Mouse (Mus musculus): Measurements from ENCODE around the gene Mettl7a1.
"Not testable (repeated sequence)": the region's sequence is repeated elsewhere in the genome, so short reads cannot be mapped to it uniquely, and the experiment has no call there.

Gene Mettl7a1

GRCm38 (mm10) chr15:100341314-100341980, 37.5 kb downstream of the Mettl7a1 start:
- in situ Hi-C loops (cut with MboI, MseI) = loop anchor here (10.0 kb wide), 1 partner anchor 113 kb away; no protein-coding TSS in a partner anchor

- in situ Hi-C loops (cut with MboI, MseI) = loop anchor here (10.0 kb wide), 1 partner anchor 109 kb away; no protein-coding TSS in a partner anchor
Measured at GRCm38 (mm10) chr15:100345484-100345883, 41.5 kb downstream of the Mettl7a1 start.

- in situ Hi-C loops (cut with MboI, MseI) = loop anchor here (10.0 kb wide), 1 partner anchor 108 kb away; no protein-coding TSS in a partner anchor
Measured at GRCm38 (mm10) chr15:100346761-100347160, 42.8 kb downstream of the Mettl7a1 start.

GRCm38 (mm10) chr15:100349496-100349895, 45.6 kb downstream of the Mettl7a1 start:
- in situ Hi-C loops (cut with MboI, MseI) = loop anchor here (10.0 kb wide), 1 partner anchor 105 kb away; no protein-coding TSS in a partner anchor

GRCm38 (mm10) chr15:100351501-100352060, 47.6 kb downstream of the Mettl7a1 start:
- in situ Hi-C loops (cut with MboI, MseI) = loop anchor here (5.0 kb wide), 1 partner anchor 46 kb away; no protein-coding TSS in a partner anchor

GRCm38 (mm10) chr15:100352711-100353250, 48.8 kb downstream of the Mettl7a1 start, which contains the start of the genes Methig1 and Mettl7a2:
Methig1 (plus strand) TSS chr15:100353149.
Mettl7a2 (plus strand) TSS chr15:100353200.
- in situ Hi-C loops (cut with MboI, MseI) = loop anchor here (5.0 kb wide), 1 partner anchor 45 kb away; no protein-coding TSS in a partner anchor

GRCm38 (mm10) chr15:100353399-100353798, 49.5 kb downstream of the Mettl7a1 start:
- in situ Hi-C loops (cut with MboI, MseI) = loop anchor here (5.0 kb wide), 1 partner anchor 44 kb away; no protein-coding TSS in a partner anchor

- in situ Hi-C loops (cut with MboI, MseI) = no loop called here
Measured at GRCm38 (mm10) chr15:100355876-100356275, 51.9 kb downstream of the Mettl7a1 start.

- in situ Hi-C loops (cut with MboI, MseI) = no loop called here
Measured at GRCm38 (mm10) chr15:100364242-100364641, 60.3 kb downstream of the Mettl7a1 start, which contains the start of gene Higd1c. Higd1c (plus strand) TSS chr15:100364542.

GRCm38 (mm10) chr15:100365967-100366366, 62.0 kb downstream of the Mettl7a1 start:
- in situ Hi-C loops (cut with MboI, MseI) = not testable (repeated sequence)

GRCm38 (mm10) chr15:100367119-100367518, 63.2 kb downstream of the Mettl7a1 start:
- in situ Hi-C loops (cut with MboI, MseI) = no loop called here

- in situ Hi-C loops (cut with MboI, MseI) = loop anchor here (5.0 kb wide), 1 partner anchor 43 kb away; the partner anchor contains the start of gene Mettl7a3
Measured at GRCm38 (mm10) chr15:100375066-100375465, 71.1 kb downstream of the Mettl7a1 start.

- in situ Hi-C loops (cut with MboI, MseI) = loop anchor here (5.0 kb wide), 1 partner anchor 46 kb away; the partner anchor contains the start of gene Mettl7a3
Measured at GRCm38 (mm10) chr15:100377847-100378505, 74.0 kb downstream of the Mettl7a1 start.
